Mouse (Mus musculus) embryonic facial prominence, embryonic 11.5 days (tissue): Measurements from ENCODE around the gene Pemt. TPM values are rescaled to one million over a fixed set of nuclear protein-coding genes. Genes with fewer than 3 reads are reported as not detected.
A peak's percentile ranks its signal among the peaks of the same experiment; 100 is the strongest.

Experiments
- ATAC-seq: fragments of 200-750 bp; cut with Nextera tagmentation; replicated peaks from 2 replicates; pipeline ENCODE4 v1.8.0; 2017; ENCODE audit warnings: low read depth; ENCODE audit not compliant: insufficient number of reproducible peaks, low FRiP score, low TSS enrichment
- DNase-seq: peaks from one replicate; pipeline ENCODE4 v3.0.0-alpha.2; 2015; ENCODE audit warnings: low spot score
- H3K27ac ChIP-seq: fragments of 300-500 bp; sonication (generic); replicated peaks from 2 replicates; pipeline ENCODE4 v1.5.1; 2014; ENCODE audit warnings: mild to moderate bottlenecking, low read depth, low read length, control low read depth
- H3K27me3 ChIP-seq: fragments of 300-500 bp; sonication (generic); 2 replicates; pipeline ENCODE4 v1.6.1; 2014; ENCODE audit warnings: mild to moderate bottlenecking, low read length, moderate library complexity, mixed read lengths; ENCODE audit not compliant: control insufficient read depth, insufficient read depth
- H3K36me3 ChIP-seq: fragments of 300-500 bp; sonication (generic); replicated peaks from 2 replicates; pipeline ENCODE4 v1.6.1; 2014; ENCODE audit warnings: low read depth, mild to moderate bottlenecking, low read length, moderate library complexity, mixed read lengths; ENCODE audit not compliant: control insufficient read depth, insufficient read depth
- H3K4me1 ChIP-seq: fragments of 300-500 bp; sonication (generic); 2 replicates; pipeline ENCODE4 v1.6.1; 2014; ENCODE audit warnings: low read length, mixed read lengths; ENCODE audit not compliant: control insufficient read depth, insufficient read depth
- H3K4me2 ChIP-seq: fragments of 300-500 bp; sonication (generic); 2 replicates; pipeline ENCODE4 v1.6.1; 2014; ENCODE audit warnings: low read depth, mild to moderate bottlenecking, control low read depth, low read length, moderate library complexity
- H3K4me3 ChIP-seq: fragments of 300-500 bp; sonication (generic); 2 replicates; pipeline ENCODE4 v1.5.1; 2014; ENCODE audit warnings: low read depth, low read length, control low read depth
- H3K9ac ChIP-seq: fragments of 300-500 bp; sonication (generic); replicated peaks from 2 replicates; pipeline ENCODE4 v1.6.1; 2014; ENCODE audit warnings: mild to moderate bottlenecking, control low read depth, low read length
- H3K9me3 ChIP-seq: fragments of 300-500 bp; sonication (generic); replicated peaks from 2 replicates; pipeline ENCODE4 v1.6.1; 2016; ENCODE audit warnings: mild to moderate bottlenecking, low read length, inconsistent platforms, mixed read lengths; ENCODE audit not compliant: control insufficient read depth
- WGBS: fragments of 180-500 bp; shearing (Covaris S2); extraction: QIAGEN DNeasy Blood & Tissue Kit; methylation state at CpG from one replicate; pipeline ENCODE4 v1.1.7; 2014; 5-methylcytosine and 5-hydroxymethylcytosine counted together
- polyA plus RNA-seq: library from polyadenylated mRNA; unstranded; fragments of >200 nt; fragmentation: Nextera tagmentation; extraction: Ambion mirVana; gene quantifications from 2 replicates; pipeline ENCODE4 v1.2.1, GENCODE M21; 2014

Gene Pemt
- polyA plus RNA-seq, 1 experiment from 2014 or later: 7.3 TPM

GRCm38 (mm10) chr11:60068631-60069030, 22.3 kb upstream of the Pemt start:
- H3K4me1 ChIP-seq: no peaks in the 10 kb centered on the region
- no peak overlapping the region for H3K4me3 ChIP-seq
- H3K4me2 ChIP-seq: no peak overlapping the region
- no peak overlapping the region for H3K27ac ChIP-seq
- no peaks in the 10 kb centered on the region for H3K36me3 ChIP-seq
- H3K9me3 ChIP-seq: no peaks in the 10 kb centered on the region
- ATAC-seq (no peak), DNase-seq (no peak)
- no peaks in the 10 kb centered on the region for H3K27me3 ChIP-seq
- no peak overlapping the region for H3K9ac ChIP-seq

- WGBS: 85% methylated on average over 4 of the region's 4 CpGs
- Histone ChIP-seq H3K27me3 (no peaks in the 10 kb centered on the region), H3K4me3 (no peak overlapping the region), H3K27ac (no peak overlapping the region), H3K4me1 (no peaks in the 10 kb centered on the region), H3K9ac (no peak overlapping the region), H3K4me2 (no peak overlapping the region), H3K9me3 (no peaks in the 10 kb centered on the region), H3K36me3 (no peaks in the 10 kb centered on the region)
- DNase-seq: no peak
- no peak for ATAC-seq
Measured at GRCm38 (mm10) chr11:60067646-60068045, 21.4 kb upstream of the Pemt start.

GRCm38 (mm10) chr11:60065267-60065666, 19.0 kb upstream of the Pemt start:
- ATAC-seq: no peak
- no peak overlapping the region for H3K4me2 ChIP-seq
- H3K4me3 ChIP-seq: no peak overlapping the region
- H3K27ac ChIP-seq: no peak overlapping the region
- H3K4me1 ChIP-seq: no peaks in the 10 kb centered on the region
- no peaks in the 10 kb centered on the region for H3K27me3 ChIP-seq
- H3K9me3 ChIP-seq: no peaks in the 10 kb centered on the region
- 22% methylated on average over 1 of the region's 1 CpGs for WGBS
- no peaks in the 10 kb centered on the region for H3K36me3 ChIP-seq
- DNase-seq: peak; percentile 52
- H3K9ac ChIP-seq: no peak overlapping the region

- no peak overlapping the region for H3K9ac ChIP-seq
- no peaks in the 10 kb centered on the region for H3K9me3 ChIP-seq
- H3K4me2 ChIP-seq: no peak overlapping the region
- WGBS: 78% methylated on average over 4 of the region's 4 CpGs
- H3K27me3 ChIP-seq: no peaks in the 10 kb centered on the region
- DNase-seq: no peak
- no peak overlapping the region for H3K27ac ChIP-seq
- no peak overlapping the region for H3K4me3 ChIP-seq
- no peaks in the 10 kb centered on the region for H3K36me3 ChIP-seq
- ATAC-seq: no peak
- H3K4me1 ChIP-seq: no peaks in the 10 kb centered on the region
Measured at GRCm38 (mm10) chr11:60061504-60062006, 15.3 kb upstream of the Pemt start.

GRCm38 (mm10) chr11:60060026-60060425, 13.7 kb upstream of the Pemt start:
- Histone ChIP-seq H3K4me2 (no peak overlapping the region), H3K9ac (no peak overlapping the region), H3K36me3 (no peaks in the 10 kb centered on the region), H3K27me3 (no peaks in the 10 kb centered on the region), H3K4me1 (no peaks in the 10 kb centered on the region), H3K27ac (no peak overlapping the region), H3K4me3 (no peak overlapping the region), H3K9me3 (no peaks in the 10 kb centered on the region)
- ATAC-seq (no peak), DNase-seq (no peak)
- 90% methylated on average over 2 of the region's 2 CpGs for WGBS

GRCm38 (mm10) chr11:60058441-60058840, 12.2 kb upstream of the Pemt start:
- ATAC-seq (no peak), DNase-seq (no peak)
- Histone ChIP-seq H3K9me3 (no peaks in the 10 kb centered on the region), H3K27me3 (no peaks in the 10 kb centered on the region), H3K4me3 (no peak overlapping the region), H3K4me2 (no peak overlapping the region), H3K36me3 (no peaks in the 10 kb centered on the region), H3K27ac (no peak overlapping the region), H3K4me1 (no peaks in the 10 kb centered on the region), H3K9ac (no peak overlapping the region)
- 79% methylated on average over 10 of the region's 10 CpGs for WGBS

GRCm38 (mm10) chr11:60057987-60058386, 11.7 kb upstream of the Pemt start:
- no peak for DNase-seq
- Histone ChIP-seq H3K4me3 (no peak overlapping the region), H3K4me1 (no peaks in the 10 kb centered on the region), H3K4me2 (no peak overlapping the region), H3K9me3 (no peaks in the 10 kb centered on the region), H3K36me3 (no peaks in the 10 kb centered on the region), H3K9ac (no peak overlapping the region), H3K27me3 (no peaks in the 10 kb centered on the region), H3K27ac (no peak overlapping the region)
- WGBS: 74% methylated on average over 2 of the region's 2 CpGs
- ATAC-seq: no peak

- no peak overlapping the region for H3K9ac ChIP-seq
- H3K4me1 ChIP-seq: no peaks in the 10 kb centered on the region
- no peak overlapping the region for H3K4me2 ChIP-seq
- no peak overlapping the region for H3K27ac ChIP-seq
- ATAC-seq: no peak
- DNase-seq: no peak
- H3K27me3 ChIP-seq: no peaks in the 10 kb centered on the region
- WGBS: 83% methylated on average over 6 of the region's 6 CpGs
- no peaks in the 10 kb centered on the region for H3K9me3 ChIP-seq
- no peaks in the 10 kb centered on the region for H3K36me3 ChIP-seq
- H3K4me3 ChIP-seq: no peak overlapping the region
Measured at GRCm38 (mm10) chr11:60056520-60056919, 10.2 kb upstream of the Pemt start.
